Mouse (Mus musculus): ENCODE measurements around the gene Tmem50b. TPM values are rescaled to one million over a fixed set of nuclear protein-coding genes. Genes with fewer than 3 reads are reported as not detected.
"Not testable (repeated sequence)": the region's sequence is repeated elsewhere in the genome, so short reads cannot be mapped to it uniquely, and the experiment has no call there.

The Tmem50b gene
- total RNA-seq (2021): 10 to 100 TPM; 12.3 to 12.8 TPM
- long read RNA-seq, experiment 1, transcript Tmem50b-201 (7 exons, 2,347 nt): major isoform, 25 of 28 reads
- long read RNA-seq, experiment 1, partial matches to known transcripts: 0 of 28 reads
- long read RNA-seq, experiment 1, other reads (novel, unspliced or antisense): 3 of 28 reads
- long read RNA-seq, experiment 2, transcript Tmem50b-201 (7 exons, 2,347 nt): major isoform, 20 of 27 reads
- long read RNA-seq, experiment 2, partial matches to known transcripts: 2 of 27 reads
- long read RNA-seq, experiment 2, other reads (novel, unspliced or antisense): 5 of 27 reads

DNA sequence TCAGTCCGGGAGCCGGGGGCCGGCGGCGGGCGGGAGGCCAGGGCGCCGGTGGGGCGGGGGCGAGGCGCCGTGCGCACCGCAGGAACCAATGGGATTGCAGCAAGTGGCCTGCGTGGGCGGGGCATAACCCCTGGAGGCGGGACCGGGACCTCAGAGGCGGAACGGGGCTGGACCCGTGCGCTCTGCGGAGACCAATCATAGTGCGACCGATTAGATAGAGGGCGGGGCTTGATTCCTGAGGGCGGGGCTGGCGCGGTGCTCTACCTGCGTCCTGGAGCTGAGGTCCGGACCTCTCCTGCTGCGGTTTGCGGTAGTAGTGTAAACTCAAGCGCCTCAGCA is at the start of gene Tmem50b:
Gene Tmem50b (minus strand): TSS at position 129 of the 339 bp plus-strand sequence.
- DNase-seq (ENCODE audit: low spot score in 2 of 2): peak; percentile 94 to 98

DNA sequence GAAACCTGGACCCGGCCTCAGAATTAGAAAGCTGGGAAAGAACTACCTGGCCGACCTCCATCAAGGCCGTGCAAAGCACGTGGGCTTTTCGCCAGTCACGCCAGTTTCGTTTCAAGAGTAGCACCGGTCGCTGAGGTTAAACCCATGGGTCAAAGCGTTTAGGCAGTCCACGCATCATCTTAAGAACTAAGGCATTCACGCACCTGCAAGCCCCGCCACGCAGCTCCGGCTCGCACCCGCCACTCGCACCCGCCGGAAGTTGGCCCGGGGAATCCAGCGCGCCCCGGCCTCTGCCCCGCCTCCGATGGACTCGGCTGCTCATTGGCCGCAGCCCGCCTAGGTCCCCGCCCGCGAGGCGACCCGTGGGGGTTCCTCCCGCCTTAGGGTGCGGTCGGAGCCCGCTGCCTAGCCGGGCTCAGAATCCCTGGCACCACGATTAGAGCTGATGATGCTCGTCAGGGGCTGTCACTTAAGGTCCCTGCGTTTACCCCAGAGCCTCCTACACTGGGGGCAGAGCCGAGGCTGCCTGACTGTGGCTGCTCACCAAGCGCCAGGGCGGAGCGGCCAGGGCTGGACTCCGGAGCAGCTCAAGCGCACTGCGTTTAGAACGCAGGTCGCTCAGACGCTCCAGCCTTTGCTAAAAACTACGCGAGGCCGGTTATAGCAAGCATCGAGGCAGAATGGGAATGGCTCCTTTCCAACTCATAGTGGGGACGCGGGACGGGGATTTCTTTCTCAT is 49.2 kb upstream of the Tmem50b start, which contains the start of gene Gart:
Gene Gart (minus strand): TSS at position 272 of the 739 bp plus-strand sequence.
- peak; percentile 94 to 96 for DNase-seq (ENCODE audit: low spot score in 2 of 2)

DNA sequence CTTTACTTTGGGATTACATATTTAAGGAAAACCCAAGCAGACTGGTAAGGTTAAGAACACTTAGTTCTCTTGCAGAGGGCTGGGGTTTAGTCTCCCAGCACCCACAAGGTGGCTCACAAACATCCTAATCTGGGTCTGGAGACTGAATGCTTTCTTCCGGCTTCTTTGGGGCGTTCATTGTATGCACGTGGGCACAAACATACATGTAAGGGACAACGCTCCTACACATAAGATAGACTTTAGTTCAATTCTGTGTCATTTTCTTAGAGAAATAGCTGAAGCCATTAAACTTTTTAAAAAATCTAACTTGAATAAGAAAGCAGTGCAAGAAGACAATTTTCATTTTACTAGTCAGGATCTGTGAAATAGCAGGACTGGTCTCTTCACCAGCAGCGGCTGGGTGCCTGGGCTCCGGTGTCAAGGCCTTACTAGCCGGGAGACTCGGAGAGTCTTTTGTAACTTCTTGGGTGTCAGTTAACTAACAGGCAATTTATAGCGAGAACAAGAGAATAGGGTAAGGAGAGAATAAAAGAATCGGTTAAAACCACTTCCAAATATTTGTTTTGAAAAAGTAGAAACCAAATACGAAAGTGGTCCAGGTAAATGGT is 48.5 kb upstream of the Tmem50b start:
- DNase-seq (ENCODE audit: low spot score in 2 of 2): no peak

DNA sequence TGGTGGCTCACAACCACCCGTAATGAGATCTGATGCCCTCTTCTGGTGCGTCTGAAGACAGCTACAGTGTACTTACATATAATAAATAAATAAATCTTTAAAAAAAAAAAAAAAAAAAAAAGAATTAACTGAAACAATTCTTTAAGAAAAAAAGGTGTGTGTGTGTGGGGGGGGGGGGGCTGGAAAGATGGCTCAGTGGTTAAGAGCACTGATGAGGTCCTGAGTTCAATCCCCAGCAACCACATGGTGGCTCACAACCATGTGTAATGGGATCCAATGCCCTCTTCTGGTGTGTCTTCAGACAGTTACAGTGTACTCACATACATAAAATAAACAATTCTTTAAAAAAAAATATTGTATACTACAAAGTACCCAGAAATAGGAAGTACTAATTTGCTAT is 47.8 kb upstream of the Tmem50b start:
- DNase-seq (ENCODE audit: low spot score in 2 of 2): not testable (repeated sequence)

DNA sequence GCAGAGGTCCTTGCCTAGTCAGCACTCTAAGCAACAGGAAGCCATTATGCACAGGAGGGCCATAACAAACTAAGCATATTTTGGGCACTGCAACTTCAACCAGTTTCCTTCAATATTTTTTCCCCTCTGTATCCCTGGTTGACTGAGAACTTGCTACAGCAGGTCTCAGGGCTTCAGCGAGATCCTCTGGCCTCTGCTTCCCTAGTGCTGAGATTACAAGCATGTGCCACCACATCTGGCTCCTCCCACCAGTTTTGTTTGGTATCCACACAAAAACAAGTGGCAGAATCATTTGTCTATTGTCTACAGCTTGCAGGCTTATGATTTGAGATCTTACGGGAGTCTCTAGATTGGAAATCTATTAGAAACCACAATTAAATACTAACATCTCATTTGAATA is 47.3 kb upstream of the Tmem50b start:
- DNase-seq (ENCODE audit: low spot score in 2 of 2): no peak

GRCm38 (mm10) chr16:91640171-91640570 is 42.6 kb upstream of the Tmem50b start:
- no peak for DNase-seq (ENCODE audit: low spot score in 2 of 2)

DNA sequence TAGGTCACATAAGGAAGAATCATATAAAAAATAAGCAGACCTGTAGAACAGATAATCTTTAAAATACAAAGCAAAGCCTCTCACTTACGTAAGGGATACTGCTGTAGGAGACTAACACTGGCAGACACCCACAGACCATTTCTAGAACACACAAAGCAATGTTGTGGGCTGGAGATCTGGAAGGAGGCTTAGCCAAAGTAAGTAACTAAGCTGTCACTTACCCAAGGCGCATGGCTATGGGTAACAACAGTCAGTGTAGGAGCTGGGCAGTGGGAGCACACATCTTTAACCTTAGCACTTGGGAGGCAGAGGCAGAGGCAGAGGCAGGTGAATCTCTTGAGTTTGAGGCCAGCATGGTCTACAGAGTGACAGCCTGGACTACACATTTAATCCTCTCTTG is 42.0 kb upstream of the Tmem50b start:
- no peak for DNase-seq (ENCODE audit: low spot score in 2 of 2)

GRCm38 (mm10) chr16:91639161-91639560 is 41.6 kb upstream of the Tmem50b start:
- no peak for DNase-seq (ENCODE audit: low spot score in 2 of 2)

- no peak for DNase-seq (ENCODE audit: low spot score in 2 of 2)
Observed at GRCm38 (mm10) chr16:91633641-91634040, 36.0 kb upstream of the Tmem50b start.

DNA sequence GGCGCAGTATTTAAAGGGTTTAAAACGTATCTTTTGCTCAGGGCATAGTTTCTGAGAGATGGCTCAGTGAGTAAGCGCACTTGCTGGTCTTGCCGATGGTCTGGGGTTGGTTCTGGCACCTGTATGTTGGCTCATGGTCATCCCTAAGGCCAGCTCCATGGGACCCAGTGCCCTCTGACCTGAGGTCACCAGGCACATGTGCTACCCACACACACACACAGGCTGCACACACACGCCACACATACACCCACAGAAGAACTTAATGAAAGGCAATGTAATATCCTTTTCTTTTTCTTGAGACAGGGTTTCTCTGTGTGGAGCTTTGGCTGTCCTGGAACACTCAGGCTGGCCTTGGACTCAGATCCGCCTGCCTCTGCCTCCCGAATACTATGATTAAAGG is 35.3 kb upstream of the Tmem50b start:
- no peak for DNase-seq (ENCODE audit: low spot score in 2 of 2)

DNA sequence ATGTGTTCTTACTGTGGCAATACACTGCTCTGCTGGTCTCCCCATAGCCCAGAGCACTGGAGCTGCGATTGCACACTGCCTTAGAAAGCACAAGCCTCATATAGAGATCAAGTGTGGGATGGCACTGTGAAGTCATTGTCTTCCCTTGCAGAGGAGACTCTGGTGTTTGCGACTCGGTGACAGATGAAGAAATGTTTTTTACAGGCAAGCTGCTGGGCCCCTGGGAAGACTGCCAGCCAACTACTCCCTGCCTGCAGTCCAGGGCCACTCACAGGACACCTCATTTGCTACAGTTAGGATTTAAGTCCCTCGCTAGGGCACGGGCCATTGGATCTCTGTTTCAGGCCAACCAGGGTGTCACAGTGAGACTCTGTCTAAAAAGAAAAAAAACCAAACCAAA is 34.8 kb upstream of the Tmem50b start:
- DNase-seq (ENCODE audit: low spot score in 2 of 2): no peak

GRCm38 (mm10) chr16:91630584-91630983 is 33.0 kb upstream of the Tmem50b start:
- no peak for DNase-seq (ENCODE audit: low spot score in 2 of 2)

DNA sequence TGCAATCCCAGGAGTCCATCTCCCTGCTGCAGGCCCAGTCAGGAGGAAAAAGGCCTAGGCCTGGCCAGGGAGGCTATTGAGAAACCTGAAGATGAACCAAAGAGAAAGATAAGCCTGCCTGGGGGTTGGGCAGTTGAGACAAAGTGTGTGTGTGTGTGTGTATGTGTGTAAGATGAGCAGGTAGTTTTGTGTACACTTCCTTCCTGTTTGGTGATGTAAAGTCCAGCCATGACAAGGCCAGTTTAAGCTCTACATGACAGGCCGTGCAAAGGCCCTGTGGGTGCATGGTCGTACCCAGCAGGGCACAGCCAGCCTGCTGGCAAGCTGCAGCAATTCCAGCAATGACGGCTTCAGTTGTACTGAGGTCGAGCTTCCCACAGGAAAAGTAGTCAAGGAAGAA is 32.1 kb upstream of the Tmem50b start:
- DNase-seq (ENCODE audit: low spot score in 2 of 2): no peak

DNA sequence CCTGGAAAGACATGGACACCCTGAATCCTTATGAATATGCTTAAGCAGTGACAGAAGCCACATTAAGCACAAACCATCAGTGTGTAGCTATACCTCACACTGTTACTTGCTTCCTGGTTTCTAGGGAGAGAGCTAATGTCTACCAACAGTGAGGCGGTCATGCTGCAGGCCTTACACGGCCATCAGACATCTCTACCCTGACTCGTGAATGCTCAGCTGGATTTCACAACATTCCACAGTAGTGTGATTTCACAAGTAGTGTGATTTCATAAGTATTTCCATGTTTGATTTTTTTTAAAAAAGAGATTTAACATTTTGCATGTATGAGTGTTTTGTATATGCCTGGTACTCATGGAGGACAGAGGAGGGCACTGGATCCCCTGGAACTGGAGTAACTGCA is 31.1 kb upstream of the Tmem50b start:
- DNase-seq (ENCODE audit: low spot score in 2 of 2): no peak

DNA sequence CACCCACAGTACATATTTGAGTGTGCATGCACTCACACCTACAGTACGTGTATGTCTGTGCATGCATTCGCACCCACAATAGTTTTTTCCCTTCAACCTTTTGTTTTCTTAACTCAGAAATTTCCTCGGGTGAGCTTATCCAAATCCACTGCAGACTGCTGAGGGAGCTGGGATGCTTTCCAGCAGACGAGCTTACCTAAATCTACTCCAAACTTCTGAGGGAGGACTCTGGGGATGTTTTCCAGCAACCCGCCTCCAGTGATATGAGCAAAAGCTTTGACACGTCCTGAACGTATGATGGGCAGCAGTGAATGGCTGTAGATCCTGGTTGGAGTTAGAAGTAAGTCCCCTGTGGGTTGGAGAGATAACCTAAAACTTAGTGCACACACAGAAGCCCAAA is 30.2 kb upstream of the Tmem50b start:
- no peak for DNase-seq (ENCODE audit: low spot score in 2 of 2)

GRCm38 (mm10) chr16:91623074-91623473 is 25.5 kb upstream of the Tmem50b start:
- no peak for DNase-seq (ENCODE audit: low spot score in 2 of 2)

- DNase-seq (ENCODE audit: low spot score in 2 of 2): no peak
Observed at GRCm38 (mm10) chr16:91620991-91621390, 23.4 kb upstream of the Tmem50b start.

DNA sequence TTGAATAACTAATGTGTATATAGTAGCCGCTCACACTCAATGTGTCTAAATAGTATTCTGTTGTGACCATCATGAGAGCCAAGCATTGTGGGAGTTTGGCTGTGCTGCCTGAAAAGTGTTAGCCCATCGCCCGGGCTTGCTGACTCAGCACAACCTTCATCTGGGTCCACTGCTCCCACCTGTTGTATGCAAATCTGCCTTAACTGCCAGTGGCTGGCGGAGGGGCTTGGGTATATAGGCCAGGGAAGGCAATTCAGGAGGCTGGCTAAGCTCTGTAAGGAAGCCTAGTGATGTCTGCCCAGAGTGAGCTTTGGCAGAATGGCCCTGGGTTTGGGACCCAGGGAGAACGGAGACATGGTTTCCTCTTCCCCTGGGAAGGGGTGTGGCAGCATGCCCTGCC is 22.6 kb upstream of the Tmem50b start:
- DNase-seq (ENCODE audit: low spot score in 2 of 2): no peak

DNA sequence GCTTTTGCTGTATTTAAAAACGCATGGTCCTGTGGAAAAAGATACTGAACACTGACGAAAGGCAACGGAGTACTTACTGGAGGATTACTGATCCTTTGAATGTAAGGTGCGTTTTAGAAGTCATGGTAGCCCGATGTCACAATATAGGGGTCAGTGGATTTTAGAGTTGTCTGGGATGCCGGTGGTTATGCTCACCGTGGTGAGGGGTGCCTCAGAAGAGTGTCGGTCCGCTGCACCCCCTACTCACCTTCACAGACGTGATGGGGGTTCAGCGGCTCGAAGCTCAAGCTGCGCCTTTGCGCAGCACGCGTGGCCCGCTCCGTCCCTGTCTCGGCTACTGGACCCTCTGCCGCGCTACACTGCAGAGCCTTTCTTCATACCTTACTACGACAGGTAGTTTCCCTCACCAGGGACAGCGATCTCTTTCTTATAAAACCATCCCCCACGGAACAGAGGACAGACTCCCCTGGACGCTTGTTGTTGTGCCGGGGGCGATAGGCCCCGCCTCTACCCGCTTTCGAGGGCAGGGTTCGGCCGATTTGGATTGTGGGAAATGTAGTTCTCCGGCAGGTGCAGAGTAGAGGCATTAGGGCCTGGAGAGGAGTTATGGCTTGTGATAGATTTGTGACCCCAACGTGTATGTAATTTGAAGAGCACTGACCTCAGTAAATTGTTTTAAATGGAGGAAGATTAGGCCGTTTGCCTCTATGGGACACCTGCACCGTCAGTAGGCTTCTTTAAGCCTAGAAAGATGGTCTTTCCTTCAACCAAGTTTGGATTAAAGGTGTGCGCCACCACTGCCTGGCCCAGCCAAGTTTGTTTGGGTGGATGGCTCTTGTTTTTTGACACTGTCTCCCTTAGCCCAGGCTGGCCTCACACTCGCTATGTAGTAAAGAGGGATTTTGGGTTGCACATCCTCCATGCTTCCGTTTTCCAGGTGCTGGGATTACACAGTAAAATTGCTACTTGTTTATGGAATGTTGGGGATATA is 21.2 kb upstream of the Tmem50b start, which contains the start of gene Dnajc28:
Gene Dnajc28 (minus strand): TSS at position 516 of the 991 bp plus-strand sequence.
- DNase-seq (ENCODE audit: low spot score in 2 of 2): peak; percentile 40 to 67

GRCm38 (mm10) chr16:91614552-91614951 is 17.0 kb upstream of the Tmem50b start:
- no peak for DNase-seq (ENCODE audit: low spot score in 2 of 2)

GRCm38 (mm10) chr16:91612525-91612924 is 14.9 kb upstream of the Tmem50b start:
- DNase-seq (ENCODE audit: low spot score in 2 of 2): no peak

Measured in gastrocnemius, postnatal 4 days (tissue).